Mouse (Mus musculus) left cerebral cortex, adult 6 months (tissue): Measurements from ENCODE around the gene Slc9a3r1. TPM values are rescaled to one million over a fixed set of nuclear protein-coding genes. Genes with fewer than 3 reads are reported as not detected.

Experiments
- long read RNA-seq, 2 experiments: library from polyadenylated mRNA; unstranded; transcript quantifications; one replicate each; pipeline ENCODE4 v2.0.0; 2019 to 2020
- polyA plus RNA-seq: library from polyadenylated mRNA; unstranded; fragments of <200 nt; fragmentation: Nextera tagmentation; gene quantifications from 2 replicates; pipeline ENCODE4 v1.2.3, GENCODE M21; 2021

The Slc9a3r1 gene
- polyA plus RNA-seq, result 21.7 and 21.9 TPM in 2 replicates
- long read RNA-seq, experiment 1, transcript Slc9a3r1-201 (6 exons, 1,925 nt), result major isoform, 124 of 129 reads
- long read RNA-seq, experiment 1, partial matches to known transcripts, result 2 of 129 reads
- long read RNA-seq, experiment 1, other reads (novel, unspliced or antisense), result 3 of 129 reads
- long read RNA-seq, experiment 2, transcript Slc9a3r1-201 (6 exons, 1,925 nt), result major isoform, 32 of 37 reads
- long read RNA-seq, experiment 2, partial matches to known transcripts, result 4 of 37 reads
- long read RNA-seq, experiment 2, other reads (novel, unspliced or antisense), result 1 of 37 reads

GRCm38 (mm10) chr11:115162832-115163480 lies at the start of gene Slc9a3r1:
Gene Slc9a3r1 (plus strand): TSS chr11:115163341.

GRCm38 (mm10) chr11:115133800-115134199 lies 29.3 kb upstream of the Slc9a3r1 start, which contains the start of gene Cd300lf:
Gene Cd300lf (minus strand): TSS chr11:115133992.

GRCm38 (mm10) chr11:115187224-115187639 lies 24.1 kb downstream of the Slc9a3r1 start, which contains the start of gene Tmem104:
Gene Tmem104 (plus strand): TSS chr11:115187487.

GRCm38 (mm10) chr11:115187693-115188092 lies 24.6 kb downstream of the Slc9a3r1 start, which contains the start of gene Nat9:
Gene Nat9 (minus strand): TSS chr11:115187859.

Other genes with a start within 250 kb of the Slc9a3r1 start
- 0.04 and 0.31 TPM in 2 replicates for gene Cd300lb, start 229.0 kb upstream of the Slc9a3r1 start, polyA plus RNA-seq
- gene Cd300c, start 194.2 kb upstream of the Slc9a3r1 start, polyA plus RNA-seq, result not detected in 2 replicates
- 0.04 TPM in 1 of 2 replicates, not detected in the other for gene Cd300ld, start 173.4 kb upstream of the Slc9a3r1 start, polyA plus RNA-seq
- 5.0 and 5.3 TPM in 2 replicates for gene Cd300c2, start 161.5 kb upstream of the Slc9a3r1 start, polyA plus RNA-seq
- gene Cd300ld2, start 147.1 kb upstream of the Slc9a3r1 start, polyA plus RNA-seq, result not detected in 2 replicates
- 0.54 TPM in 1 of 2 replicates, not detected in the other for gene Cd300ld4, start 136.3 kb upstream of the Slc9a3r1 start, polyA plus RNA-seq
- 0.51 and 0.54 TPM in 2 replicates for gene Cd300ld5, start 125.6 kb upstream of the Slc9a3r1 start, polyA plus RNA-seq
- 1.5 TPM in 1 of 2 replicates, not detected in the other for gene Cd300ld3, start 114.9 kb upstream of the Slc9a3r1 start, polyA plus RNA-seq
- gene Cd300e, start 101.2 kb upstream of the Slc9a3r1 start, polyA plus RNA-seq, result 0.26 TPM in 1 of 2 replicates, not detected in the other
- 1.7 and 2.5 TPM in 2 replicates for gene Rab37, start 71.9 kb upstream of the Slc9a3r1 start, polyA plus RNA-seq
- 0.14 TPM in 1 of 2 replicates, not detected in the other for gene Cd300lf, start 29.3 kb upstream of the Slc9a3r1 start, polyA plus RNA-seq
- 13.6 and 21.7 TPM in 2 replicates for gene Tmem104, start 24.1 kb downstream of the Slc9a3r1 start, polyA plus RNA-seq
- gene Nat9, start 24.5 kb downstream of the Slc9a3r1 start, polyA plus RNA-seq, result 47.6 and 49.6 TPM in 2 replicates
- gene Grin2c, start 103.9 kb downstream of the Slc9a3r1 start, polyA plus RNA-seq, result 2.8 and 6.7 TPM in 2 replicates
- 7.4 and 8.5 TPM in 2 replicates for gene Fdxr, start 113.7 kb downstream of the Slc9a3r1 start, polyA plus RNA-seq
- gene Fads6, start 134.3 kb downstream of the Slc9a3r1 start, polyA plus RNA-seq, result 2.0 and 2.5 TPM in 2 replicates
- 1.2 and 2.5 TPM in 2 replicates for gene Otop2, start 143.8 kb downstream of the Slc9a3r1 start, polyA plus RNA-seq
- gene Ush1g, start 158.7 kb downstream of the Slc9a3r1 start, polyA plus RNA-seq, result 0.27 and 0.36 TPM in 2 replicates
- gene Otop3, start 171.4 kb downstream of the Slc9a3r1 start, polyA plus RNA-seq, result 0.15 and 0.21 TPM in 2 replicates
- 58.1 and 64.1 TPM in 2 replicates for gene Hid1, start 204.4 kb downstream of the Slc9a3r1 start, polyA plus RNA-seq
- 6.6 and 13.2 TPM in 2 replicates for gene Cdr2l, start 218.6 kb downstream of the Slc9a3r1 start, polyA plus RNA-seq
- gene Mrpl58, start 240.4 kb downstream of the Slc9a3r1 start, polyA plus RNA-seq, result 211 and 277 TPM in 2 replicates